ENCODE assay signal across 8 mouse cellular contexts in the genomic region with DNA sequence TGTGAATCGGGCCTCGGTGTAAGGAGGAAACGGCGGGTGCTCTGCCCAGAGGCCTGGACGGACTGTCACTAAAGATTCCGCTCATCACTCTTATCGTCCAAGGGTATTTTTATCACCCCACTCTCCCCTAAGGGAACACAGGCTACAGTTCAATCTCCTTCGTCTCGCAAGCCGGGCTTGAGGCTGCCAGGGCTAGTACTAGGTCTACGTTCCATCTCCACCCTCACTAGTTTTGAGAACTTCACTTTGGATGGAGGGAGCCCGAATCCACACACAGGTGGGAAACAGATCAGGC. TPM values are rescaled to one million over a fixed set of nuclear protein-coding genes. Genes with fewer than 3 reads are reported as not detected.
DNase-seq lines count a peak whose midpoint lies in the region; ATAC-seq and TF ChIP-seq lines count a peak whose summit lies in the region.

No protein-coding gene starts in this region.

- ATAC-seq in kidney, embryonic 16.5 days (ENCODE audit: low FRiP score, low TSS enrichment): no peak
- ATAC-seq in intestine, embryonic 15.5 days: no peak

- peak overlapping the region; percentile 94 for H3K9ac ChIP-seq in kidney, embryonic 16.5 days (replicated peaks; ENCODE audit: low read length)
- H3K9ac ChIP-seq in intestine, embryonic 15.5 days: peak overlapping the region; percentile 94

- TF ChIP-seq POLR2A in myocyte (IDR thresholded peaks at IDR 0.05; ENCODE audit: insufficient read length, low read depth): no peak

- peak overlapping the region; percentile 95 for H3K4me3 ChIP-seq in kidney, embryonic 16.5 days (ENCODE audit: low read length)
- H3K4me3 ChIP-seq in embryonic facial prominence, embryonic 10.5 days: peak overlapping the region; percentile 76
- H3K4me3 ChIP-seq in intestine, embryonic 15.5 days (replicated peaks): peak overlapping the region; percentile 97
- H3K4me3 ChIP-seq in myocyte: peak overlapping the region; percentile 93

- peaks cover 22% of the 10 kb centered on the region for H3K79me2 ChIP-seq in myocyte (ENCODE audit: control insufficient read depth, insufficient read depth)

- no peaks in the 10 kb centered on the region for H3K27me3 ChIP-seq in kidney, embryonic 16.5 days (ENCODE audit: insufficient read depth, low read length)
- H3K27me3 ChIP-seq in embryonic facial prominence, embryonic 10.5 days (replicated peaks; ENCODE audit: low read depth, poor library complexity, severe bottlenecking): no peaks in the 10 kb centered on the region
- no peaks in the 10 kb centered on the region for H3K27me3 ChIP-seq in intestine, embryonic 15.5 days (replicated peaks)
- no peaks in the 10 kb centered on the region for H3K27me3 ChIP-seq in myocyte (ENCODE audit: control insufficient read depth, insufficient read depth, insufficient read length)

- peaks cover 76% of the 10 kb centered on the region for H3K36me3 ChIP-seq in kidney, embryonic 16.5 days (ENCODE audit: insufficient read depth, low read length)
- peaks cover 85% of the 10 kb centered on the region for H3K36me3 ChIP-seq in embryonic facial prominence, embryonic 10.5 days (replicated peaks)
- H3K36me3 ChIP-seq in intestine, embryonic 15.5 days: peaks cover 62% of the 10 kb centered on the region
- peaks cover 33% of the 10 kb centered on the region for H3K36me3 ChIP-seq in myocyte (ENCODE audit: control insufficient read depth, insufficient read depth)

- H3K4me2 ChIP-seq in kidney, embryonic 16.5 days (replicated peaks; ENCODE audit: low read depth, low read length): peak overlapping the region; percentile 92
- peak overlapping the region; percentile 68 for H3K4me2 ChIP-seq in intestine, embryonic 15.5 days (replicated peaks)
- peak overlapping the region; percentile 78 for H3K4me2 ChIP-seq in myocyte (ENCODE audit: low read depth)

- DNase-seq in kidney, postnatal 25 days: no peak
- DNase-seq in embryonic facial prominence, embryonic 10.5 days (ENCODE audit: low spot score): no peak
- no peak for DNase-seq in thymus, postnatal 4 days
- no peak for DNase-seq in testis, postnatal 10 days (ENCODE audit: low spot score)
- DNase-seq in adrenal gland, postnatal 36 days: no peak

- H3K27ac ChIP-seq in kidney, embryonic 16.5 days (ENCODE audit: low read length): peak overlapping the region; percentile 98
- peak overlapping the region; percentile 88 for H3K27ac ChIP-seq in embryonic facial prominence, embryonic 10.5 days (replicated peaks)
- H3K27ac ChIP-seq in intestine, embryonic 15.5 days: peak overlapping the region; percentile 97

- WGBS in kidney, embryonic 16.5 days: 5% methylated on average over 12 of the region's 12 CpGs
- 15% methylated on average over 12 of the region's 12 CpGs for WGBS in embryonic facial prominence, embryonic 10.5 days
- 6% methylated on average over 12 of the region's 12 CpGs for WGBS in intestine, embryonic 15.5 days

- peak overlapping the region; percentile 95 for H3ac ChIP-seq in myocyte (ENCODE audit: control insufficient read depth, insufficient read length)

- H3K4me1 ChIP-seq in kidney, embryonic 16.5 days (ENCODE audit: insufficient read depth, low read length): peaks cover 21% of the 10 kb centered on the region
- peaks cover 25% of the 10 kb centered on the region for H3K4me1 ChIP-seq in embryonic facial prominence, embryonic 10.5 days
- H3K4me1 ChIP-seq in intestine, embryonic 15.5 days (replicated peaks): peaks cover 16% of the 10 kb centered on the region

- H3K9me3 ChIP-seq in kidney, embryonic 16.5 days (ENCODE audit: low read length): no peaks in the 10 kb centered on the region
- H3K9me3 ChIP-seq in embryonic facial prominence, embryonic 10.5 days: no peaks in the 10 kb centered on the region
- H3K9me3 ChIP-seq in intestine, embryonic 15.5 days: no peaks in the 10 kb centered on the region

TF ChIP-seq in myocyte, 11 proteins besides CTCF, POLR2A, EP300 and RAD21:
- no peak for TF ChIP-seq TCF3 (IDR thresholded peaks at IDR 0.05; ENCODE audit: insufficient read length, low read depth)
- TF ChIP-seq USF1 (IDR thresholded peaks at IDR 0.05; ENCODE audit: low read depth): no peak
- no peak for TF ChIP-seq POLR2AphosphoS2 (IDR thresholded peaks at IDR 0.05; ENCODE audit: insufficient read length, low read depth)
- TF ChIP-seq TCF12 (IDR thresholded peaks at IDR 0.05; ENCODE audit: insufficient read depth, poor library complexity, severe bottlenecking): no peak

RNA-seq across cellular contexts. Expression of gene Usp19, which starts 0.8 kb away (rescaled TPM):
- polyA plus RNA-seq in kidney, embryonic 16.5 days (2015; fragmentation: Nextera tagmentation; extraction: Ambion mirVana): 79.1 and 82.0 TPM in 2 replicates
- 84.7 and 93.7 TPM in 2 replicates for polyA plus RNA-seq in embryonic facial prominence, embryonic 10.5 days (2016; fragmentation: Nextera tagmentation; extraction: Ambion mirVana)
- 49.5 and 52.4 TPM in 2 replicates for polyA plus RNA-seq in intestine, embryonic 15.5 days (2015; fragmentation: Nextera tagmentation; extraction: Ambion mirVana)
- polyA plus RNA-seq in myocyte (2012; fragmentation: generic; extraction: Trizol): 86.6 TPM
- total RNA-seq in adrenal gland, postnatal 36 days (2021): 100 to 1,000 TPM; 204 to 213 TPM

RNA-seq across cellular contexts. Expression of gene Lamb2, which starts 11.7 kb away (rescaled TPM):
- polyA plus RNA-seq in kidney, embryonic 16.5 days (2015; fragmentation: Nextera tagmentation; extraction: Ambion mirVana): 68.5 and 73.6 TPM in 2 replicates
- 33.2 and 33.5 TPM in 2 replicates for polyA plus RNA-seq in embryonic facial prominence, embryonic 10.5 days (2016; fragmentation: Nextera tagmentation; extraction: Ambion mirVana)
- 29.5 and 35.0 TPM in 2 replicates for polyA plus RNA-seq in intestine, embryonic 15.5 days (2015; fragmentation: Nextera tagmentation; extraction: Ambion mirVana)
- 61.6 TPM for polyA plus RNA-seq in myocyte (2012; fragmentation: generic; extraction: Trizol)
- total RNA-seq in adrenal gland, postnatal 36 days (2021): 100 to 1,000 TPM; 117 to 133 TPM

RNA-seq across cellular contexts. Expression of gene Qars, which starts 16.3 kb away (rescaled TPM):
- polyA plus RNA-seq in kidney, embryonic 16.5 days (2015; fragmentation: Nextera tagmentation; extraction: Ambion mirVana): 127 and 140 TPM in 2 replicates
- 118 and 119 TPM in 2 replicates for polyA plus RNA-seq in embryonic facial prominence, embryonic 10.5 days (2016; fragmentation: Nextera tagmentation; extraction: Ambion mirVana)
- 105 and 106 TPM in 2 replicates for polyA plus RNA-seq in intestine, embryonic 15.5 days (2015; fragmentation: Nextera tagmentation; extraction: Ambion mirVana)
- 168 TPM for polyA plus RNA-seq in myocyte (2012; fragmentation: generic; extraction: Trizol)
- 100 to 1,000 TPM; 191 to 194 TPM for total RNA-seq in adrenal gland, postnatal 36 days (2021)

RNA-seq across cellular contexts. Expression of gene Qrich1, which starts 25.4 kb away (rescaled TPM):
- 129 and 135 TPM in 2 replicates for polyA plus RNA-seq in kidney, embryonic 16.5 days (2015; fragmentation: Nextera tagmentation; extraction: Ambion mirVana)
- polyA plus RNA-seq in embryonic facial prominence, embryonic 10.5 days (2016; fragmentation: Nextera tagmentation; extraction: Ambion mirVana): 167 and 168 TPM in 2 replicates
- 93.1 and 102 TPM in 2 replicates for polyA plus RNA-seq in intestine, embryonic 15.5 days (2015; fragmentation: Nextera tagmentation; extraction: Ambion mirVana)
- polyA plus RNA-seq in myocyte (2012; fragmentation: generic; extraction: Trizol): 44.0 TPM
- 100 to 1,000 TPM; 106 to 125 TPM for total RNA-seq in adrenal gland, postnatal 36 days (2021)

RNA-seq across cellular contexts. Expression of gene Klhdc8b, which starts 29.9 kb away (rescaled TPM):
- 38.8 and 41.6 TPM in 2 replicates for polyA plus RNA-seq in kidney, embryonic 16.5 days (2015; fragmentation: Nextera tagmentation; extraction: Ambion mirVana)
- 21.6 and 24.2 TPM in 2 replicates for polyA plus RNA-seq in embryonic facial prominence, embryonic 10.5 days (2016; fragmentation: Nextera tagmentation; extraction: Ambion mirVana)
- polyA plus RNA-seq in intestine, embryonic 15.5 days (2015; fragmentation: Nextera tagmentation; extraction: Ambion mirVana): 48.7 and 54.2 TPM in 2 replicates
- polyA plus RNA-seq in myocyte (2012; fragmentation: generic; extraction: Trizol): 3.7 TPM
- total RNA-seq in adrenal gland, postnatal 36 days (2021): 10 to 100 TPM; 20.1 to 21.5 TPM
